Mouse (Mus musculus): ENCODE data around the gene Tff3.

DNA sequence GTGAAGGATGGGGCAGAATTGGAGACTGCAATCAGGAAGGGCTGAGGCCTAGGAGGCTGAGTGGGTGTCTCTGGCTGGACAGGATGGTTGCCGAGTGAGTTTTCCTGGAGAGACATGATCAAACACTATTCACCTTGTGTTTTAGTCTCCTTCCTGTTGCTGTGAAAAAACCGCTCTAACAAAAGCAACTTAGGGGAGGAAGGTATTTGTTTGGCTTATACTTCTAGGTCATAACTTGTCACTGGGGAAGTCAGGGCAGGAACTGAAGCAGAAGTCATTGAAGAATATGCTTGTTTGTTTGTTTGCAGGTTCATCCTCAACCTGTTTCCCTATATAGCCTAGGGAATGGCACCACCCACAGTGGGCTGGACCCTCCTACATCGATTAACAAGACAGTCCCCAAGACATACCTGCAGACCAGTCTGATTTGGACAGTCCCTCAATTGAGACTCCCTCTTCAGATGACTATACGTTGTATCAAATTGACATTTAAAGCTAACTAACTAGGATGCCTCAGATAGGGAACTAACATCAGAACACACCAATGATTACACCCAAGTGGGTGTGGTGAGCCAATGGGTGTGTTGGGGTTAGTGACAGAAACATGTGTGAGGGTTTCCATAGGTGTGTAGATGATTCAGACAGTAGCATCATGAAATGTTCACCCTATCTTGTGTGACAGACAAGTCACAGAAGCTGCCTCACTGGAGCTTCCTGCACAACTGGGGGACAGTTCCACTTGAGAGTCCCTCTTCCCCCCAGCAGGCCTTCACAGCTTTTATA is 47.0 kb downstream of the Tff3 start:
- TF ChIP-seq CTCF (IDR thresholded peaks at IDR 0.05; ENCODE audit: control insufficient read depth, insufficient read depth, insufficient replicate concordance, low read depth, low read length) = no peak
- no peak for TF ChIP-seq POLR2A (IDR thresholded peaks at IDR 0.05; ENCODE audit: control insufficient read depth, low read depth, low read length)
